Mouse (Mus musculus) bone marrow, adult 2 months (tissue): ENCODE results near the gene Xntrpc.

Source experiments
- CTCF ChIP-seq: fragments of 200-500 bp; IDR thresholded peaks from 2 replicates; pipeline ENCODE4 v1.5.1; 2011; ENCODE audit warnings: low read length, control low read depth; ENCODE audit not compliant: control insufficient read depth, insufficient read depth
- POLR2A ChIP-seq: fragments of 200-500 bp; IDR thresholded peaks from 2 replicates; pipeline ENCODE4 v1.6.1; 2011; ENCODE audit warnings: low read depth, mild to moderate bottlenecking, control low read depth, low read length, borderline replicate concordance; ENCODE audit not compliant: control insufficient read depth

DNA sequence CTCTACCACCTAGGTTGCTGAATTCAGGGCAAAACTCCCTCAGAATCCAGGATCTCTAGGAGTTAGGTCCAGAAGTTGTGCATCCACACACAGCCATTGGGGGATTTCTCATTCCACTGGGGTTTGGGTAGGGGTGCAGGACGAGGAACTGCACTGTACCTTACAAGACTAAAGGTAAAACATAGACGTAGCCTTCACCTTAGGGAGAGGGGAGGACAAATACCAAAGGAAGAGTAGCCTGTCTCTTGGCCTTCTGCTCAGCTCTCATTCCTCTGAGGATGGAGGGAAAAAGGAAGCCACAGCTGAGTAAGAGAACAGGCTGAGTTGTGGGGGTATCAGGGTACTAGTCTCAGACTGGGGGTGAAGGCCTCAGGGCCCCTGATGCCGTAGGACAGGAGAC lies 46.9 kb upstream of the Xntrpc start, which contains the start of gene Il18bp:
- no peak for TF ChIP-seq POLR2A
- TF ChIP-seq CTCF: no peak
